Mouse (Mus musculus) CH12.LX (cell line): ENCODE measurements around the gene B3gat1. TPM values are rescaled to one million over a fixed set of nuclear protein-coding genes. Genes with fewer than 3 reads are reported as not detected.

ENCODE experiments used
- DNase-seq: peaks from one replicate; pipeline ENCODE4 v3.0.0-alpha.2; 2013; ENCODE audit errors: extremely low read depth
- H3K27ac ChIP-seq: 2 replicates; pipeline ENCODE4 v1.5.1; 2012; ENCODE audit warnings: low read depth, mild to moderate bottlenecking, control low read depth, moderate library complexity; ENCODE audit not compliant: insufficient read depth
- H3K27me3 ChIP-seq: replicated peaks from 2 replicates; pipeline ENCODE3; 2012; ENCODE audit warnings: inconsistent platforms
- H3K36me3 ChIP-seq, 2 experiments: replicated peaks in 1 of 2; 2 replicates each; pipeline versions ENCODE3 to v1.6.1; 2012; ENCODE audit warnings: inconsistent platforms in 1 of 2, low read length in 1 of 2, mild to moderate bottlenecking in 1 of 2, mixed read lengths in 1 of 2, moderate library complexity in 1 of 2; ENCODE audit not compliant: control insufficient read depth in 1 of 2, insufficient read depth in 1 of 2
- H3K4me1 ChIP-seq, 2 experiments: 2 replicates each; pipeline ENCODE4 v1.6.1; 2012; ENCODE audit warnings: inconsistent platforms in 1 of 2, moderate library complexity in 1 of 2; ENCODE audit not compliant: insufficient read depth in 2 of 2, control insufficient read depth in 1 of 2
- H3K4me2 ChIP-seq: 2 replicates; pipeline ENCODE4 v1.6.1; 2012; ENCODE audit warnings: low read depth, mild to moderate bottlenecking, control low read depth; ENCODE audit not compliant: poor library complexity, insufficient read depth, severe bottlenecking
- H3K4me3 ChIP-seq, 3 experiments: fragments of 150-350 bp in 1 of 3; sonication (generic) in 1 of 3; replicated peaks in 1 of 3; 2 replicates each; pipeline versions ENCODE3 to v1.5.1; 2011 to 2012; ENCODE audit warnings: low read depth in 2 of 3, low read length in 2 of 3, mild to moderate bottlenecking in 2 of 3, moderate library complexity in 2 of 3, control low read depth in 1 of 3, improper control_type of control experiment in 1 of 3, inconsistent platforms in 1 of 3, mixed read lengths in 1 of 3; ENCODE audit not compliant: poor library complexity in 1 of 3
- H3K79me2 ChIP-seq: replicated peaks from 2 replicates; pipeline ENCODE4 v1.6.1; 2012; ENCODE audit warnings: mild to moderate bottlenecking, moderate library complexity; ENCODE audit not compliant: control insufficient read depth, poor library complexity, insufficient read depth, severe bottlenecking; ENCODE audit errors: extremely low read depth
- H3K9ac ChIP-seq: 2 replicates; pipeline ENCODE4 v1.6.1; 2012; ENCODE audit warnings: low read depth, mild to moderate bottlenecking, control low read depth, moderate library complexity; ENCODE audit not compliant: insufficient read depth
- H3K9me3 ChIP-seq: replicated peaks from 2 replicates; pipeline ENCODE3; 2012; ENCODE audit warnings: low read length, inconsistent platforms, mixed read lengths
- BHLHE40 ChIP-seq: IDR thresholded peaks from 2 replicates; pipeline ENCODE4 v1.6.1; 2011; ENCODE audit warnings: mild to moderate bottlenecking, low read depth, low read length, improper control_type of control experiment
- CHD2 ChIP-seq: IDR thresholded peaks from 2 replicates; pipeline ENCODE4 v1.6.1; 2011; ENCODE audit warnings: low read length, improper control_type of control experiment
- ELF1 ChIP-seq: IDR thresholded peaks from 2 replicates; pipeline ENCODE4 v1.6.1; 2014; ENCODE audit warnings: low read depth, mild to moderate bottlenecking, inconsistent platforms, low read length, improper control_type of control experiment
- EP300 ChIP-seq: IDR thresholded peaks from 2 replicates; pipeline ENCODE4 v1.6.1; 2011; ENCODE audit warnings: low read length, improper control_type of control experiment
- ETS1 ChIP-seq: conservative IDR thresholded peaks from 2 replicates; pipeline ENCODE4 v1.6.1; 2012; ENCODE audit warnings: low read depth, mild to moderate bottlenecking, inconsistent platforms, low read length, improper control_type of control experiment, moderate library complexity
- HCFC1 ChIP-seq: IDR thresholded peaks from 2 replicates; pipeline ENCODE4 v1.6.1; 2012; ENCODE audit warnings: low read depth, mild to moderate bottlenecking, inconsistent platforms, low read length, improper control_type of control experiment
- KAT2A ChIP-seq: IDR thresholded peaks from 2 replicates; pipeline ENCODE4 v1.6.1; 2012; ENCODE audit warnings: low read length, improper control_type of control experiment, inconsistent platforms; ENCODE audit not compliant: insufficient replicate concordance
- MAFK ChIP-seq: IDR thresholded peaks from 2 replicates; pipeline ENCODE4 v1.6.1; 2011; ENCODE audit warnings: low read length, improper control_type of control experiment; ENCODE audit not compliant: insufficient replicate concordance
- MAX ChIP-seq: IDR thresholded peaks from 2 replicates; pipeline ENCODE4 v1.6.1; 2011; ENCODE audit warnings: low read length, improper control_type of control experiment
- MXI1 ChIP-seq: IDR thresholded peaks from 2 replicates; pipeline ENCODE4 v1.6.1; 2011; ENCODE audit warnings: mild to moderate bottlenecking, low read depth, low read length, improper control_type of control experiment
- MYC ChIP-seq: IDR thresholded peaks from 2 replicates; pipeline ENCODE4 v1.6.1; 2011; ENCODE audit warnings: low read depth, mild to moderate bottlenecking, improper control_type of control experiment, low read length
- NRF1 ChIP-seq: IDR thresholded peaks from 2 replicates; pipeline ENCODE4 v1.6.1; 2014; ENCODE audit warnings: low read depth, mild to moderate bottlenecking, inconsistent platforms, low read length, improper control_type of control experiment, moderate library complexity
- PAX5 ChIP-seq: IDR thresholded peaks from 2 replicates; pipeline ENCODE4 v1.6.1; 2012; ENCODE audit warnings: low read length, inconsistent platforms, mixed read lengths
- POLR2A ChIP-seq: IDR thresholded peaks from 2 replicates; pipeline ENCODE4 v1.6.1; 2011; ENCODE audit warnings: low read depth, mild to moderate bottlenecking, improper control_type of control experiment, low read length
- POLR2AphosphoS2 ChIP-seq: IDR thresholded peaks from 2 replicates; pipeline ENCODE4 v1.6.1; 2011; ENCODE audit warnings: low read depth, low read length, improper control_type of control experiment
- RAD21 ChIP-seq: IDR thresholded peaks from 2 replicates; pipeline ENCODE4 v1.6.1; 2011; ENCODE audit warnings: low read depth, mild to moderate bottlenecking, low read length, improper control_type of control experiment, moderate library complexity
- SIN3A ChIP-seq: IDR thresholded peaks from 2 replicates; pipeline ENCODE4 v1.6.1; 2012; ENCODE audit warnings: low read length, improper control_type of control experiment, inconsistent platforms
- SMC3 ChIP-seq: IDR thresholded peaks from 2 replicates; pipeline ENCODE4 v1.6.1; 2011; ENCODE audit warnings: low read depth, low read length, improper control_type of control experiment
- TBP ChIP-seq: conservative IDR thresholded peaks from 2 replicates; pipeline ENCODE4 v1.6.1; 2011; ENCODE audit warnings: low read depth, low read length, improper control_type of control experiment
- ZC3H11A ChIP-seq: IDR thresholded peaks from 2 replicates; pipeline ENCODE4 v1.6.1; 2012; ENCODE audit warnings: low read depth, mild to moderate bottlenecking, inconsistent platforms, low read length, improper control_type of control experiment
- ZKSCAN1 ChIP-seq: IDR thresholded peaks from 2 replicates; pipeline ENCODE4 v1.6.1; 2012; ENCODE audit warnings: low read depth, inconsistent platforms, low read length, improper control_type of control experiment, borderline replicate concordance
- dilution Hi-C: fragments of 300-500 bp; cut with MboI; formaldehyde crosslinking; loops from 2 replicates; pipeline ENCODE4 v1.14.3; 2020; ENCODE audit warnings: low sequenced_read_pairs; ENCODE audit not compliant: extremely low pct_unique_long_range_greater_than_20kb, extremely low pct_ligation_motif_present
- in situ Hi-C: fragments of 300-500 bp; cut with MboI; formaldehyde crosslinking; loops from 3 replicates; pipeline ENCODE4 v1.14.3; 2019; ENCODE audit warnings: low sequenced_read_pairs, low pct_ligation_motif_present, low pct_unique_long_range_greater_than_20kb, mixed read lengths
- polyA plus RNA-seq: library from polyadenylated mRNA; unstranded; fragments of >175 nt; gene quantifications from 2 replicates; pipeline ENCODE4 v1.2.1, GENCODE M21; 2012; ENCODE audit warnings: low read depth; ENCODE audit not compliant: insufficient read length
- total RNA-seq, 2 experiments: library from RNA; depleted of rRNA; stranded (reverse); fragments of 300-350 nt in 1 of 2; fragments of >200 nt in 1 of 2; gene quantifications; 2 replicates each; pipeline ENCODE4 v1.2.3; 2012 to 2014

The B3gat1 gene
- total and polyA plus RNA-seq, 3 experiments = not detected

DNA sequence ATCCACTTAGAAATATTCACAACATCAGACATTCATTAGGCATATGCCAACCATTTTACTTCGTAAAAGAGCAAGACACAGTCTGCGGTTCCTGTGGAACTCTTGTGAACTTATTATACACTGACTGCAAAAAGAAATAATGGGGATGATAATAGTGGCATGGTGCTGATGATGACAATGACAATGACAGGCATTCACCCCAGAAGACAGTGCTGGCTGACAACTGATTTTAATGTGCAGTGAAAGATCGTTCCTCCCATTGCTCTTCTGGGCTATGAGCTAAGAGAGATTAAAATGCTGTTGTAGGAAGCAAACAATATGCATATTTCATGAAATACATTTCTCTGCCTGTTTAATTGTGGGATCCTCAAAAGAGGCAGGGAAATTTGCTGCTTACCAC, 7.8 kb upstream of the B3gat1 start:
- dilution Hi-C loops = no loop called here
- peaks cover 2% of the 10 kb centered on the region for H3K27me3 ChIP-seq
- H3K79me2 ChIP-seq = no peaks in the 10 kb centered on the region
- H3K4me2 ChIP-seq = no peak overlapping the region
- H3K4me1 ChIP-seq = no peaks in the 10 kb centered on the region
- no peaks in the 10 kb centered on the region for H3K9me3 ChIP-seq
- no peak for TF ChIP-seq EP300
- no peak for TF ChIP-seq POLR2AphosphoS2
- no peak for TF ChIP-seq ZC3H11A
- TF ChIP-seq MAFK = no peak
- TF ChIP-seq TBP = no peak
- TF ChIP-seq KAT2A = no peak
- no peak for TF ChIP-seq SMC3
- no peak for TF ChIP-seq PAX5
- no peak for TF ChIP-seq ELF1
- TF ChIP-seq ZKSCAN1 = no peak
- no peak for TF ChIP-seq POLR2A
- TF ChIP-seq NRF1 = no peak
- no peak for TF ChIP-seq BHLHE40
- TF ChIP-seq SIN3A = no peak
- no peak for TF ChIP-seq MAX
- no peak for TF ChIP-seq CHD2
- no peaks in the 10 kb centered on the region for H3K36me3 ChIP-seq
- no peak overlapping the region for H3K27ac ChIP-seq
- in situ Hi-C loops = no loop called here
- no peak for DNase-seq
- no peak overlapping the region for H3K4me3 ChIP-seq
- no peak overlapping the region for H3K9ac ChIP-seq

DNA sequence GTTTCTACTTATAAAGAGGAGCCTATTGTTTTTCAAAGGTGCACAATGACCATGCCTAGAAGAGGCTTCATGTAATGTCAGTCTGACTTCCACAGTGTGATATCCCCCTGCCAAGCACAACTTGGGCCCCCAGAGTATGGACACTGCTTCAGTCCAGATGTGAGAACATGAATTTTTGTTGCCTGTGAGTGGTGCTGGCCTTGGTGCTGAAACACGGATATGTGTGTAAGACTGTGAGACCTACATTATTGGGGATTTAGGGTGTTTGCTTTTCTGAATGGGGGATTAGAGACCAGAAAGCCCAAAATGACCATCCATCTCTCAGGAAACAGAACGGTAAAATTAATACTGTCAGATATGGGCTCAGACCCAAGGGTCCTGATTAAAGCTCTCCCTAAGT, 6.1 kb upstream of the B3gat1 start:
- no peak overlapping the region for H3K4me2 ChIP-seq
- H3K4me3 ChIP-seq = no peak overlapping the region
- H3K27me3 ChIP-seq = peaks cover 2% of the 10 kb centered on the region
- TF ChIP-seq ZKSCAN1 (no peak), MYC (no peak), RAD21 (no peak), TBP (no peak), EP300 (no peak), ZC3H11A (no peak), MXI1 (no peak), ETS1 (no peak), POLR2A (no peak), HCFC1 (no peak), MAX (no peak), KAT2A (no peak), MAFK (no peak), ELF1 (no peak)
- no peaks in the 10 kb centered on the region for H3K79me2 ChIP-seq
- no peaks in the 10 kb centered on the region for H3K4me1 ChIP-seq
- in situ Hi-C loops (no loop called here), dilution Hi-C loops (no loop called here)
- H3K36me3 ChIP-seq = no peaks in the 10 kb centered on the region
- no peak overlapping the region for H3K27ac ChIP-seq
- no peaks in the 10 kb centered on the region for H3K9me3 ChIP-seq
- peak; percentile 35 for DNase-seq
- no peak overlapping the region for H3K9ac ChIP-seq
